Mouse (Mus musculus) embryonic facial prominence, embryonic 15.5 days (tissue): ENCODE results near the gene 1700122O11Rik. TPM values are rescaled to one million over a fixed set of nuclear protein-coding genes. Genes with fewer than 3 reads are reported as not detected.

Experiments
- ATAC-seq: fragments of 200-750 bp; cut with Nextera tagmentation; 2 replicates; pipeline ENCODE4 v1.8.0; 2017; ENCODE audit warnings: low read depth, moderate TSS enrichment; ENCODE audit not compliant: insufficient number of reproducible peaks, low FRiP score, low TSS enrichment
- H3K27ac ChIP-seq: fragments of 300-500 bp; sonication (generic); replicated peaks from 2 replicates; pipeline ENCODE4 v1.5.1; 2015; ENCODE audit warnings: mild to moderate bottlenecking, inconsistent platforms
- H3K27me3 ChIP-seq: fragments of 300-500 bp; sonication (generic); 2 replicates; pipeline ENCODE4 v1.6.1; 2015; ENCODE audit warnings: inconsistent platforms
- H3K36me3 ChIP-seq: fragments of 300-500 bp; sonication (generic); 2 replicates; pipeline ENCODE4 v1.6.1; 2015; ENCODE audit warnings: mild to moderate bottlenecking, inconsistent platforms
- H3K4me1 ChIP-seq: fragments of 300-500 bp; sonication (generic); 2 replicates; pipeline ENCODE4 v1.6.1; 2015; ENCODE audit warnings: inconsistent platforms
- H3K4me2 ChIP-seq: fragments of 300-500 bp; sonication (generic); replicated peaks from 2 replicates; pipeline ENCODE4 v1.6.1; 2015; ENCODE audit warnings: mild to moderate bottlenecking, inconsistent platforms
- H3K4me3 ChIP-seq: fragments of 300-500 bp; sonication (generic); replicated peaks from 2 replicates; pipeline ENCODE4 v1.5.1; 2015; ENCODE audit warnings: mild to moderate bottlenecking, inconsistent platforms
- H3K9ac ChIP-seq: fragments of 300-500 bp; sonication (generic); 2 replicates; pipeline ENCODE4 v1.6.1; 2015; ENCODE audit warnings: inconsistent platforms
- H3K9me3 ChIP-seq: fragments of 300-500 bp; sonication (generic); replicated peaks from 2 replicates; pipeline ENCODE4 v1.6.1; 2016; ENCODE audit warnings: inconsistent platforms
- WGBS: fragments of 180-500 bp; shearing (Covaris S2); methylation state at CpG from one replicate; pipeline ENCODE4 v1.1.7; 2015; 5-methylcytosine and 5-hydroxymethylcytosine counted together
- polyA plus RNA-seq: library from polyadenylated mRNA; unstranded; fragments of >200 nt; fragmentation: Nextera tagmentation; extraction: Ambion mirVana; gene quantifications from 2 replicates; pipeline ENCODE4 v1.2.1, GENCODE M21; 2015

The 1700122O11Rik gene
- polyA plus RNA-seq, 1 experiment from 2014 or later = not detected

- peak; percentile 91 for ATAC-seq
- 3% methylated on average over 21 of the region's 21 CpGs for WGBS
- H3K9me3 ChIP-seq = no peaks in the 10 kb centered on the region
- H3K9ac ChIP-seq = 0 out of 2 replicates have a peak overlapping the region, but pooled peaks have one; percentile 6
- H3K27me3 ChIP-seq = no peaks in the 10 kb centered on the region
- H3K4me2 ChIP-seq = peak overlapping the region; percentile 52
- no peaks in the 10 kb centered on the region for H3K36me3 ChIP-seq
- H3K4me1 ChIP-seq = peaks cover 25% of the 10 kb centered on the region
- peak overlapping the region; percentile 40 for H3K4me3 ChIP-seq
- H3K27ac ChIP-seq = peak overlapping the region; percentile 83
Measured at GRCm38 (mm10) chr17:48001586-48002361, 36.3 kb downstream of the 1700122O11Rik start.

GRCm38 (mm10) chr17:48001157-48001556, 36.9 kb downstream of the 1700122O11Rik start:
- ATAC-seq = no peak
- 13% methylated on average over 7 of the region's 7 CpGs for WGBS
- H3K9ac ChIP-seq = 0 out of 2 replicates have a peak overlapping the region, but pooled peaks have one; percentile 6

GRCm38 (mm10) chr17:47999812-48000211, 38.3 kb downstream of the 1700122O11Rik start:
- Histone ChIP-seq H3K27me3 (no peaks in the 10 kb centered on the region), H3K27ac (no peak overlapping the region), H3K9ac (no peak overlapping the region), H3K4me3 (no peak overlapping the region), H3K4me2 (no peak overlapping the region), H3K4me1 (peaks cover 25% of the 10 kb centered on the region), H3K36me3 (no peaks in the 10 kb centered on the region), H3K9me3 (no peaks in the 10 kb centered on the region)
- 59% methylated on average over 3 of the region's 3 CpGs for WGBS
- no peak for ATAC-seq

More at GRCm38 (mm10) chr17:48001157-48001556, 36.9 kb downstream of the 1700122O11Rik start:
- Histone ChIP-seq H3K27ac (peak overlapping the region; percentile 83), H3K9me3 (no peaks in the 10 kb centered on the region), H3K4me2 (peak overlapping the region; percentile 52), H3K4me3 (peak overlapping the region; percentile 40), H3K27me3 (no peaks in the 10 kb centered on the region), H3K36me3 (no peaks in the 10 kb centered on the region), H3K4me1 (peaks cover 25% of the 10 kb centered on the region)

- no peak overlapping the region for H3K27ac ChIP-seq
- no peak overlapping the region for H3K9ac ChIP-seq
- H3K9me3 ChIP-seq = no peaks in the 10 kb centered on the region
- H3K4me2 ChIP-seq = no peak overlapping the region
- H3K4me3 ChIP-seq = no peak overlapping the region
- H3K36me3 ChIP-seq = no peaks in the 10 kb centered on the region
- no peaks in the 10 kb centered on the region for H3K27me3 ChIP-seq
- ATAC-seq = no peak
- H3K4me1 ChIP-seq = peaks cover 25% of the 10 kb centered on the region
- 37% methylated on average over 6 of the region's 6 CpGs for WGBS
Measured at GRCm38 (mm10) chr17:47999403-47999802, 38.7 kb downstream of the 1700122O11Rik start.

- Histone ChIP-seq H3K9ac (no peak overlapping the region), H3K4me3 (no peak overlapping the region), H3K4me1 (peaks cover 25% of the 10 kb centered on the region), H3K27me3 (no peaks in the 10 kb centered on the region), H3K9me3 (no peaks in the 10 kb centered on the region), H3K4me2 (no peak overlapping the region), H3K36me3 (no peaks in the 10 kb centered on the region), H3K27ac (no peak overlapping the region)
- 32% methylated on average over 3 of the region's 3 CpGs for WGBS
- ATAC-seq = no peak
Measured at GRCm38 (mm10) chr17:47997806-47998205, 40.3 kb downstream of the 1700122O11Rik start.

- Histone ChIP-seq H3K4me2 (no peak overlapping the region), H3K9me3 (no peaks in the 10 kb centered on the region), H3K4me1 (peaks cover 24% of the 10 kb centered on the region), H3K27me3 (0 out of 2 replicates have a peak, but pooled peaks cover 3% of the 10 kb centered on the region), H3K36me3 (no peaks in the 10 kb centered on the region), H3K4me3 (no peak overlapping the region), H3K27ac (no peak overlapping the region), H3K9ac (no peak overlapping the region)
- no peak for ATAC-seq
- 61% methylated on average over 10 of the region's 10 CpGs for WGBS
Measured at GRCm38 (mm10) chr17:47990392-47991123, 47.5 kb downstream of the 1700122O11Rik start.

GRCm38 (mm10) chr17:47989951-47990378, 48.1 kb downstream of the 1700122O11Rik start:
- no peak overlapping the region for H3K4me2 ChIP-seq

GRCm38 (mm10) chr17:47988811-47989210, 49.3 kb downstream of the 1700122O11Rik start:
- Histone ChIP-seq H3K4me3 (no peak overlapping the region), H3K27ac (0 out of 2 replicates have a peak overlapping the region, but pooled peaks have one; percentile 18), H3K27me3 (0 out of 2 replicates have a peak, but pooled peaks cover 3% of the 10 kb centered on the region), H3K4me1 (peaks cover 24% of the 10 kb centered on the region), H3K36me3 (no peaks in the 10 kb centered on the region), H3K9me3 (no peaks in the 10 kb centered on the region), H3K9ac (no peak overlapping the region), H3K4me2 (0 out of 2 replicates have a peak overlapping the region, but pooled peaks have one; percentile 17)
- 20% methylated on average over 8 of the region's 8 CpGs for WGBS
- peak; percentile 86 for ATAC-seq

More at GRCm38 (mm10) chr17:47989951-47990378, 48.1 kb downstream of the 1700122O11Rik start:
- H3K27me3 ChIP-seq = 0 out of 2 replicates have a peak, but pooled peaks cover 3% of the 10 kb centered on the region
- no peak overlapping the region for H3K4me3 ChIP-seq
- no peak; the same call in 1 of the 2 replicates for ATAC-seq
- no peak overlapping the region for H3K9ac ChIP-seq
- H3K9me3 ChIP-seq = no peaks in the 10 kb centered on the region
- 14% methylated on average over 8 of the region's 8 CpGs for WGBS
- H3K27ac ChIP-seq = 0 out of 2 replicates have a peak overlapping the region, but pooled peaks have one; percentile 2
- H3K36me3 ChIP-seq = no peaks in the 10 kb centered on the region
- peaks cover 24% of the 10 kb centered on the region for H3K4me1 ChIP-seq

- WGBS = 83% methylated on average over 8 of the region's 8 CpGs
- Histone ChIP-seq H3K4me3 (no peak overlapping the region), H3K4me1 (peaks cover 24% of the 10 kb centered on the region), H3K27me3 (0 out of 2 replicates have a peak, but pooled peaks cover 3% of the 10 kb centered on the region), H3K9me3 (no peaks in the 10 kb centered on the region), H3K4me2 (no peak overlapping the region), H3K27ac (0 out of 2 replicates have a peak overlapping the region, but pooled peaks have one; percentile 18), H3K36me3 (no peaks in the 10 kb centered on the region), H3K9ac (no peak overlapping the region)
- no peak for ATAC-seq
Measured at GRCm38 (mm10) chr17:47988074-47988473, 50.0 kb downstream of the 1700122O11Rik start.
